Mouse (Mus musculus) lung, postnatal 14 days (tissue): ENCODE results near the gene Pard6b.

Source experiments
- DNase-seq: peaks from one replicate; pipeline ENCODE4 v3.0.0; 2021

Gene Pard6b

GRCm38 (mm10) chr2:168065511-168065910 is 15.3 kb upstream of the Pard6b start:
- DNase-seq: no peak

GRCm38 (mm10) chr2:168066783-168067182 is 14.0 kb upstream of the Pard6b start:
- DNase-seq: no peak

- no peak for DNase-seq
Observed at GRCm38 (mm10) chr2:168070425-168070824, 10.4 kb upstream of the Pard6b start.

- peak; percentile 51 for DNase-seq
Observed at GRCm38 (mm10) chr2:168072436-168073131, 8.2 kb upstream of the Pard6b start.

GRCm38 (mm10) chr2:168073722-168074121 is 7.1 kb upstream of the Pard6b start:
- DNase-seq: no peak

GRCm38 (mm10) chr2:168074457-168074856 is 6.3 kb upstream of the Pard6b start:
- no peak for DNase-seq

GRCm38 (mm10) chr2:168076840-168077576 is 3.8 kb upstream of the Pard6b start:
- DNase-seq: no peak

GRCm38 (mm10) chr2:168078107-168078830 is 2.5 kb upstream of the Pard6b start:
- DNase-seq: peak; percentile 77

DNA sequence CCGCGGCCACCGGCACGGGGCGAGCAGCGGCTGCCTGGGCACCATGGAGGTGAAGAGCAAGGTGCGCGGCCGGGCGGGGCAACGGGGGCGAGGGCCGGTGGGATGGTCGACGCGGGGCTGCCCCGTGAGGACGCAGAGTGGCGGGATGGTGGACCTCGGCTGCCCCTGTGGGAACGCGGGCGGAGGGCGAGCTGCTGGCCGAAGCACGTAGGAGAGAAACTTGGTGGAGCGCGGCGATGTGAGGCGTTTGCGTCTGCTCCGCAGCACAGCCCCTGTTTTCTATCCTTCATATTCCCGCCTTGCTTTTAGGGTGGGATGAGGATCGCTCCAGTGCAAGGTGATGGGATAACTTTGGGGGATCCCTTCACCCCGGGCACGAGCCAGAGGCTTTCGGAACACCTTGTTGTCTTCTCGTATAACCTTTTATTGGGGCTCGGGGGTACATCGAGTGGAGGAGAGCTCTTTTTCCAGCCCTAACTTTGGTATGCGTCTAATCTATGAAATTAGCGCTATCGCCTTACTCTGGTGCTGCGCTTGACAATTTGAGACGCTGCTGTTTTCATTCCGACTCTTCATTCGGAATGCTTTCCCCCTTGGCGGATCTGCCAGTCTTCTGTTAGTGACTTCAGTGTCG is 612 bp downstream of the Pard6b start:
- no peak for DNase-seq

DNA sequence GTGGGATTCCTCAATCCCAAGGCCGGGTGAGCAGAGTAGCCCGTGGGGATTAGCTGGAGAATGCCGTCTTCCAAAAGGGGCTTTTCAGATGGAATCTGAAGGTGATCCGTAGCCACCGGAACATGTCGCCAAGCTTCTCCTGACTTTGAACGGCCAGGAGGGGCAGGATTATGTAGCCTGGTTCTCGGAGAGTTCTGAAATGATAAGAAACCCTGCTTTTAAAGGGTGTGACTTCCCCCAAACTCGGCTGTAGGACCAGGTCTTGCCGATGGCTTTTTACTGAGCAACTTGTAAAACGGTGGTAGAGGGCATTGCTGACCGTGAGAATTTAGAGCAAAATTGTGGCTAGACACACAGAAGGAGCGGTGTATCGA is 1.1 kb downstream of the Pard6b start:
- DNase-seq: no peak

- DNase-seq: no peak
Observed at GRCm38 (mm10) chr2:168083593-168083992, 2.8 kb downstream of the Pard6b start.

GRCm38 (mm10) chr2:168084228-168084627 is 3.4 kb downstream of the Pard6b start:
- no peak for DNase-seq

DNA sequence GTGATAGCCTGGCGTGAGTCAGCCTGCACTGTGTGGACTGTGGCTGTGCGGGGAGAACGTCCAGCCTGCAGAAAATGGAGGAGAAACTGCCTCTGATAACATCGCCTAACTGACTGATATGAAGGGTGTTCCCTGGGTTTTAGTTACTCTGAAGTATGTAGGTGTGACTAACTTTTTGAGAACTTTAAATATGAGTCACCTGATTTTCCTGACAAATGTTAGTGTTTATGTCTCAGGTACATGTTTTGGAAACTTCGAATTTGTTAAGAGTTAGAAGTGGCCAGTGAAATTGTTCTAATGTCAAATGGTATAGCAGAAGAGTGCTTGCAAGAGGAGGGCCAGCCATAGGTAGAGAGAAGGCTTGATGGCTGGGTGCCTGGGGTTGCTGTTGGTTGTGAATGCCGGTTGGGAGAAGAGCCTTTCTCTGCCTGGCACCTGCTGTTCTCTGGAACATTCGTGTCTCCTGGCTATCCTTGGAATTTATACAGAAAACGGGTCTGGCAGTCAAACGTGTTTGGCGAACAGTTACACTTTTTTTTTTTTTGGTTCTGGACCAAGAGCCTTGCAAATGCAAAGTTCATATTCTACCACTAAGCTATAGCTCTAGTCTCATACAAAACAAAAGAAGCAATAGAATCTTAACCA is 4.9 kb downstream of the Pard6b start:
- no peak for DNase-seq

DNA sequence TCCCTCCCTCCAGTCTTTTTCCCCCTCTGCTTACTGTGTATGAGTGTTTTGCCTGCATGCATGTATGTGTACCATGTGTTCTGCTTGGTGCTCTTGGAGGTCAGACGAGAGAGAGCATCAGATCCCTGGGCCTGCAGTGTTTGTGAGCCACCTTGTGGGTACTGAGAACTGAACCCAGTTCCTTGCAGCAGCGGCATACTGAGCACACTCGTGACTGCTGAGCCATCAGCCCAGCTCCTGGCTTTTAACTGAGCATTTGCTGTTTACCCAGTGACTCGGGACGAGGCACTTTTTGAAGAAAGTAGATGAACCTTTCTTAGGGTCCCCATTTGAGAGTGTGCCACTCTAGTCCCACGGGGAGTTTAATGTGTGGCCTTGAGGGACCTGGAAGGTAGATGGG is 5.5 kb downstream of the Pard6b start:
- no peak for DNase-seq

- DNase-seq: no peak
Observed at GRCm38 (mm10) chr2:168086839-168087238, 6.0 kb downstream of the Pard6b start.

DNA sequence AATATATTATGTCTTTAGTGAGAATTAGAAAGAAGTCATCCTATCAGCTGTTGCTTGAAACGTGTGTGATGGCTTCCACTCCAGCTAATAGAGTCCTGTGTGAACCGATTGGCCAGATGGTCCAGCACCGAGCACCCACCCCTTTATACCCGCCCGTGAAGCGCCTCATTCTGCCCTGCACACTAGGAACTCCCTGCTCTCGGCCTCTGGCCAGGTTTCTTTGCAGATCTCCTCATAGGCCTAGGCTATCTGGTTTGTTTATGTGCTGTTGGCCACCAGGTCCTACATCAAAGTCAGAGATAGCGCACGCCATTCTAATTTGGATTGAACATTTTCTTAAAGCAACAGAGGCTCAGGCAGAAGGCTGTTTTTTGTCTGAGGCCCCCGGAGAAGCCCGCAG is 10.8 kb downstream of the Pard6b start:
- DNase-seq: no peak

- DNase-seq: no peak
Observed at GRCm38 (mm10) chr2:168093077-168093476, 12.3 kb downstream of the Pard6b start.

DNA sequence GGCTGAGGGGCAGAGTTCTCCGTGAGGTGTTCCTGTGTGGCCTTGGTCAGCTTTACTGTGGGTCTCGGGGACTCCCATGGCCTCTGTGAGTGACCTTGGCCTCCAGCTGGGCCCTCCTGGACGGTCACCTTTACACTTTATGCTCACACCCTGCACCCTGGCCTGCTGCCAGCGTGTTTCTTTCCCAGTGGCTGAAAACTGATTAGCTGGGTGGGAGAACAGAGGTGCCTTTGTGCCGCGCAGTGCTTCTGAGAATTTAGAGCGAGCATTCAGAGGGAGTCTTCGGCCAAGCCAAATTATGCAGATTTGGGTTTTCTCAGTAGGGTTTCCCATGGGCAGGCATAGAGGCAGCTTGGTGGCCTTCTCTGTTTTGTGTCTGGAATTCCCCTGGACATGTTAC is 14.3 kb downstream of the Pard6b start:
- DNase-seq: no peak

DNA sequence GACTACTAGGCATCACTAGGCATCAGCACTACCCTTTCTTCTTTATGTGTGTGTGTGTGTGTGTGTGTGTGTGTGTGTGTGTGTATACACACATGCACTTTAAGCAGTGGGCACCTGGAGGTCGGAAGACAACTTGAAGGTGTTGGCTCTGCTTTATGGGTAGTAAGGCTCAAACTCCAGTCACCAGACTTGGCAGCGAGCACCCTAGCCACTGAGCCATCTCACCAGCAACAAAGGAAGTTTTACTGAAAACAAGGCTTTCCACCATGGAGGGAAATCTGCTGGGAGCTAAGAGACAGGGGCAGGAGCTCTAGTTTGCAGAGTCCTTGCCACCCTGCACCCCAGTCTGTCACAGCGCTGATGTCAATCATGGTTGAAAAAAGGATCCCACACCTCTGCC is 15.7 kb downstream of the Pard6b start:
- DNase-seq: no peak

DNA sequence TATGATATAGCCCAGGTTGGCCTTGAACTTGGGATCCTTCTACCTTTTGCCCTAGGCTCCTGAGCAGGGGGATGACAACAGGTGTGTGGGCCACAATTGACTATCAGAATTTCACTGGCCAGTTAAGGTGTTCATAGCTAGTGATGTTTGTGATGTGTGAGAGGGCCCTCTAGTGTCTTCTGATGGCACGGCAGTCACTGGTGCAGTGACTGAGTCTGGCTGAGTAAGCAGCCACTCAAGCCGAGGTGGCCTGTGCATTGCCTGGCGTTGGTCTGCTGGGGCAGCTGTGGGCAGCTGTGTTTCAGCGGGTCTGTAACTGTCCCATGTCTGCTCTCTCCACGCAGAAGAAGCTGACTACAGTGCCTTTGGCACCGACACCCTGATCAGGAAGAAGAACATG is 17.2 kb downstream of the Pard6b start:
- DNase-seq: peak; percentile 79

DNA sequence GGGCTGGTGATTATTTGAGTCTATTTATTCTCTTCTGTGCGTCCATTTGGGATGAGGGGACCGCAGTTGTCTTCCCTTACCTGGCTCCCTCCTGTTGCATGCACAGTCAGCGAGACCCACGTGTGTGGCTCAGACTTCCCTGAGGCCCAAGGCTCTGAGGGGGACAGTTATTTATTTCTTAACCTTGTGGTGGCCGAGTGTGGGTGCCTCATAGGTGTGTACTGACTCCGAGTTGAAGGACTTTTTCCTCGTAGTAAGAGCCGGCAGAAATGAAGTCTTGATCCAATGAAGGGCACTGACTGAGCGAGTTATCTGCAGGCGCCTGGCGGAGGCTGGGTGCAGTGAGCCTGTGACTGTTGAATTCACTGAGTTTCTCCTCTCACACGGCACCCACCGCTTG is 19.2 kb downstream of the Pard6b start:
- DNase-seq: no peak

- DNase-seq: no peak
Observed at GRCm38 (mm10) chr2:168101805-168102204, 21.0 kb downstream of the Pard6b start.

DNA sequence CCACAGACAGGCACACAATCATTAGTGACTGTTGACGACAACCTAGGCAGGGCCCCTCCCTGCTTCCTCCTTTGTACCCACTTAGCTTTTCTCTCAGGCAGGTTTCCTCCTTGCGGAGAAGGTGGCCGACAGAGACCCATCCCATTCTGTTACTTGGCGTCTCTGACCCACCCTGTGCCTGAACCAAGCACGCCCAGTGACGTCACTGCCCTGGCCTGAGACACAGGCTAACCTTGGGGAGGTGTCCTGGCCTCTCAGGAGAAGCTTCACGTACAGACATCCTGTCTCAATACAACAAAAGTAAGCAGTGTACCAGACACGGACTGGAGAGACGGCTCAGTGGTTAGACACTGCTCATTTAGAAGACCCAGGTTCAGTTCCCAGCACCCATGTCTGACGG is 22.5 kb downstream of the Pard6b start:
- DNase-seq: no peak
